Mouse (Mus musculus) cerebellum, postnatal 36 days (tissue): ENCODE data around the gene Styxl1.
A peak's percentile ranks its signal among the peaks of the same experiment; 100 is the strongest.

Experiments used
- DNase-seq, 2 experiments: peaks; one replicate each; pipeline ENCODE4 v3.0.0; 2021 to 2022; ENCODE audit warnings: mixed read lengths in 2 of 2

Gene Styxl1

GRCm38 (mm10) chr5:135763526-135763925 lies 14.7 kb downstream of the Styxl1 start:
- DNase-seq: peak; percentile 73 to 80

- DNase-seq: no peak
These were observed 16.3 kb downstream of the Styxl1 start for GRCm38 (mm10) chr5:135761881-135762280.

- no peak for DNase-seq
These were observed 26.6 kb downstream of the Styxl1 start for GRCm38 (mm10) chr5:135751595-135751994.

GRCm38 (mm10) chr5:135751041-135751440 lies 27.1 kb downstream of the Styxl1 start:
- DNase-seq: no peak

GRCm38 (mm10) chr5:135744742-135745141 lies 33.4 kb downstream of the Styxl1 start:
- DNase-seq: no peak

GRCm38 (mm10) chr5:135743741-135744609 lies 34.2 kb downstream of the Styxl1 start, which contains the start of gene Tmem120a:
Gene Tmem120a (minus strand): TSS chr5:135744448.
- peak; percentile 90 to 93 for DNase-seq

GRCm38 (mm10) chr5:135742941-135743740 lies 35.0 kb downstream of the Styxl1 start:
- DNase-seq: no peak

- no peak for DNase-seq
These were observed 36.0 kb downstream of the Styxl1 start for GRCm38 (mm10) chr5:135742156-135742555.

- DNase-seq: no peak
These were observed 39.9 kb downstream of the Styxl1 start for GRCm38 (mm10) chr5:135738266-135738665.

GRCm38 (mm10) chr5:135737154-135737553 lies 41.0 kb downstream of the Styxl1 start:
- DNase-seq: no peak

GRCm38 (mm10) chr5:135736544-135736943 lies 41.6 kb downstream of the Styxl1 start:
- no peak for DNase-seq

- no peak for DNase-seq
These were observed 42.4 kb downstream of the Styxl1 start for GRCm38 (mm10) chr5:135735741-135736140.

GRCm38 (mm10) chr5:135734057-135734680 lies 44.0 kb downstream of the Styxl1 start:
- no peak for DNase-seq

- no peak for DNase-seq
These were observed 45.1 kb downstream of the Styxl1 start for GRCm38 (mm10) chr5:135733071-135733470.

GRCm38 (mm10) chr5:135731322-135731721 lies 46.9 kb downstream of the Styxl1 start:
- no peak for DNase-seq

GRCm38 (mm10) chr5:135730916-135731315 lies 47.3 kb downstream of the Styxl1 start:
- no peak for DNase-seq

GRCm38 (mm10) chr5:135730278-135730677 lies 47.9 kb downstream of the Styxl1 start:
- DNase-seq: no peak

GRCm38 (mm10) chr5:135729351-135729750 lies 48.8 kb downstream of the Styxl1 start:
- DNase-seq: no peak

- no peak for DNase-seq
These were observed 49.8 kb downstream of the Styxl1 start for GRCm38 (mm10) chr5:135728361-135728760.

GRCm38 (mm10) chr5:135727871-135728270 lies 50.3 kb downstream of the Styxl1 start:
- DNase-seq: no peak

GRCm38 (mm10) chr5:135726641-135727346 lies 51.4 kb downstream of the Styxl1 start:
- DNase-seq: no peak

GRCm38 (mm10) chr5:135725991-135726390 lies 52.2 kb downstream of the Styxl1 start:
- DNase-seq: no peak
